Mouse (Mus musculus) left cerebral cortex, postnatal 25 days (tissue): ENCODE measurements around the gene Ush2a. TPM values are rescaled to one million over a fixed set of nuclear protein-coding genes. Genes with fewer than 3 reads are reported as not detected.
A peak's percentile ranks its signal among the peaks of the same experiment; 100 is the strongest.

Source experiments
- DNase-seq, 2 experiments: peaks; one replicate each; pipeline ENCODE4 v3.0.0; 2022; ENCODE audit warnings: low spot score in 2 of 2, mixed read lengths in 1 of 2
- intact Hi-C: fragments of 180-260 bp; cut with DNase I; formaldehyde crosslinking; loops from one replicate; pipeline ENCODE4 v1.15.1; 2025
- total RNA-seq, 2 experiments: library from RNA; stranded (reverse); gene quantifications; 2 replicates each; pipeline ENCODE4 v1.2.3; 2021

The Ush2a gene
- total RNA-seq, 2 experiments from 2014 or later = 0.05 to 0.07 TPM

GRCm38 (mm10) chr1:188529606-188530131, 267.8 kb downstream of the Ush2a start:
- DNase-seq = no peak
- intact Hi-C loops = no loop called here

GRCm38 (mm10) chr1:188537021-188537420, 275.2 kb downstream of the Ush2a start:
- no peak for DNase-seq

GRCm38 (mm10) chr1:188539621-188540020, 277.8 kb downstream of the Ush2a start:
- no peak for DNase-seq
- intact Hi-C loops = no loop called here

More at GRCm38 (mm10) chr1:188537021-188537420, 275.2 kb downstream of the Ush2a start:
- intact Hi-C loops = no loop called here

- no peak for DNase-seq
- intact Hi-C loops = no loop called here
These were observed 279.7 kb downstream of the Ush2a start for GRCm38 (mm10) chr1:188541492-188541891.

- intact Hi-C loops = no loop called here
- DNase-seq = no peak
These were observed 281.5 kb downstream of the Ush2a start for GRCm38 (mm10) chr1:188543364-188543763.

- DNase-seq = no peak
- intact Hi-C loops = no loop called here
These were observed 287.9 kb downstream of the Ush2a start for GRCm38 (mm10) chr1:188549686-188550085.

- intact Hi-C loops = no loop called here
- no peak for DNase-seq
These were observed 290.0 kb downstream of the Ush2a start for GRCm38 (mm10) chr1:188551802-188552201.

GRCm38 (mm10) chr1:188558911-188559310, 297.1 kb downstream of the Ush2a start:
- intact Hi-C loops = no loop called here
- no peak for DNase-seq

- intact Hi-C loops = no loop called here
- no peak for DNase-seq
These were observed 304.4 kb downstream of the Ush2a start for GRCm38 (mm10) chr1:188566229-188566628.

- intact Hi-C loops = no loop called here
- no peak for DNase-seq
These were observed 305.7 kb downstream of the Ush2a start for GRCm38 (mm10) chr1:188567486-188567885.

- DNase-seq = peak; percentile 9 to 54
- intact Hi-C loops = no loop called here
These were observed 306.6 kb downstream of the Ush2a start for GRCm38 (mm10) chr1:188568295-188568961.

- no peak for DNase-seq
- intact Hi-C loops = no loop called here
These were observed 314.5 kb downstream of the Ush2a start for GRCm38 (mm10) chr1:188576246-188576747.

- no peak for DNase-seq
- intact Hi-C loops = no loop called here
These were observed 315.6 kb downstream of the Ush2a start for GRCm38 (mm10) chr1:188577376-188577775.

GRCm38 (mm10) chr1:188581136-188581535, 319.3 kb downstream of the Ush2a start:
- intact Hi-C loops = no loop called here

GRCm38 (mm10) chr1:188595251-188595650, 333.4 kb downstream of the Ush2a start:
- DNase-seq = no peak
- intact Hi-C loops = no loop called here

More at GRCm38 (mm10) chr1:188581136-188581535, 319.3 kb downstream of the Ush2a start:
- no peak for DNase-seq

- intact Hi-C loops = no loop called here
- DNase-seq = no peak
These were observed 336.2 kb downstream of the Ush2a start for GRCm38 (mm10) chr1:188598052-188598451.

- no peak for DNase-seq
- intact Hi-C loops = no loop called here
These were observed 337.3 kb downstream of the Ush2a start for GRCm38 (mm10) chr1:188599134-188599533.

- no peak for DNase-seq
- intact Hi-C loops = no loop called here
These were observed 344.6 kb downstream of the Ush2a start for GRCm38 (mm10) chr1:188606450-188606849.

- intact Hi-C loops = no loop called here
- peak in 1 of 2 experiments; percentile 12 for DNase-seq
These were observed 354.7 kb downstream of the Ush2a start for GRCm38 (mm10) chr1:188616547-188616946.

- DNase-seq = peak; percentile 23 to 58
- intact Hi-C loops = loop anchor here (5.0 kb wide), 2 partner anchors 651 to 1496 kb away; no protein-coding TSS in a partner anchor
These were observed 371.9 kb downstream of the Ush2a start for GRCm38 (mm10) chr1:188633736-188634135.

GRCm38 (mm10) chr1:188639666-188640065, 377.8 kb downstream of the Ush2a start:
- no peak for DNase-seq
- intact Hi-C loops = no loop called here
